Mouse (Mus musculus) skeletal muscle tissue, adult 2 months (tissue): ENCODE data around the gene Cep170b.
A peak's percentile ranks its signal among the peaks of the same experiment; 100 is the strongest.

Source experiments
- DNase-seq: peaks from one replicate; pipeline ENCODE4 v3.0.0-alpha.2; 2012; ENCODE audit warnings: low read depth, low spot score

Cep170b gene

DNA sequence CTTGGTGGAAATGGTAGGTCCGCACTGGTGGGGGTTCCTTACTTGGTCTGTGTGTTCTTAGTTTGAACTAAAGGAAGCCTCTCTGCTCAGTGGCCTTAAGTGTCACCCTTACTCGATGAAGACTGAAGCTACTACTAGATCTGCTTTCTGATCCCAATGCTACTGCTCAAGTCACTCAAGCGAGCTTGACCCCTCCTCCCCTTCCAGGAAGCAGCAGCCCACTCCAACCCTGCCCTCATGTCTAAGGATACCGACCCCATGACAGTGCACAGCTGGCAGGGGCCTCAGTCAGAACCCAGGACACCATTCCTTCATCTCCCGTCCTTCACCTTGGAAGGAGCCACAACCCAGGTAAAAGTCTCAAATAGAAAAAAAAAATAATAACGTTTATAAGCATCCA, at the start of gene Cep170b:
Gene Cep170b, plus strand, starts transcription at position 240 of the 400 bp plus-strand sequence.
- DNase-seq: no peak

DNA sequence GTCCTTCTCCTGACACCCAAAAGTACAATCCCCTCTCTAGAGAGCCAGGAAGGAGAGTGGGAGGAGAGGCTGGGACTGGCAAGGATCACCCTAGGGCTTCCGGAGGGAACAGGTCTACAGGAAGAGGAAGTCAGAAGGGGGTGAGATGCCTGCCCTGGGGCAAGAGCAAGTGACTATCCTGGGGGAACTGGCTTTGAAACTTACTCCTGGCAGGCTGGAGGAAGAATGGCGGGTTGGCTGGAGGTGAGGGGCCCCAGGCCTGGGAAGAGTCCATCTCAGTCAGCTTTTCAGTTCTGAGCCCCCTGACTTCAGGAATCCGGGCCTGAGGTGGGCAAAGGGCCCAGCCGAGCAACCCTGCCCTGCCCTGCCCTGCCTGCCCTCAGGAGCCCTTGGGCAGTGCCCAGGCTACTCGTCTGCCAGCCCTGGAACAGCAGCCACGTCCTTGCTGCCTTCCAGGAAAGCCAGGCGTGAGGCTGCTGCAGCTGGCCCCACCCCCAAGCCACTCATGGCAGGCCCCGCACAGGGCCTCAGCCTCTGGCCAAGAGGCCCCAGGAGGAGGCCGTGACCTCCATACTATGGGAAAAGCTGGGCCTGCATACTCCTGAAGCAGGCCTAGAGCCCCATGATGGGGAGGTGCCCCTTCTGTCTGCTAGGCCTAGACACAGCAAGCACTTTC, 49.4 kb upstream of the Cep170b start:
- DNase-seq: peak; percentile 81

DNA sequence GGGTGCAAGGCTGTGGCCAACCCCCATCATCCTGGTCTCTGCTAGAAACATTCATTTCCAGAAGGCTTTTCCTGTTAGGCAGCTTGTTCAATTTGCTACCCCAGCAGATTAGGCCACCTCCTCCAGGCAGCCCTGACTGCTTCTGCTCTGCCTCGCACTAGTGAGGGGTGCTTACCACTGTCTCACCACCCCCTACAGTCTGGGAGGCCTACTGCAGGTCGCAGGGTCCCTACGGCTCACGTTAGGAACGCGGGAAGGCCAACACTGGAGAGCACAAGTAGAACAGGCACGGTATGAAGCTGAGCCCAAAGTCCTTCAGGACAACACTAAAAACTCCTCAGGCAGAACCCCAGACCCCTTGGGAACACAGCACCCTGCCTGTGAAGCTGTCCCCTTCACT, 48.4 kb upstream of the Cep170b start:
- no peak for DNase-seq

DNA sequence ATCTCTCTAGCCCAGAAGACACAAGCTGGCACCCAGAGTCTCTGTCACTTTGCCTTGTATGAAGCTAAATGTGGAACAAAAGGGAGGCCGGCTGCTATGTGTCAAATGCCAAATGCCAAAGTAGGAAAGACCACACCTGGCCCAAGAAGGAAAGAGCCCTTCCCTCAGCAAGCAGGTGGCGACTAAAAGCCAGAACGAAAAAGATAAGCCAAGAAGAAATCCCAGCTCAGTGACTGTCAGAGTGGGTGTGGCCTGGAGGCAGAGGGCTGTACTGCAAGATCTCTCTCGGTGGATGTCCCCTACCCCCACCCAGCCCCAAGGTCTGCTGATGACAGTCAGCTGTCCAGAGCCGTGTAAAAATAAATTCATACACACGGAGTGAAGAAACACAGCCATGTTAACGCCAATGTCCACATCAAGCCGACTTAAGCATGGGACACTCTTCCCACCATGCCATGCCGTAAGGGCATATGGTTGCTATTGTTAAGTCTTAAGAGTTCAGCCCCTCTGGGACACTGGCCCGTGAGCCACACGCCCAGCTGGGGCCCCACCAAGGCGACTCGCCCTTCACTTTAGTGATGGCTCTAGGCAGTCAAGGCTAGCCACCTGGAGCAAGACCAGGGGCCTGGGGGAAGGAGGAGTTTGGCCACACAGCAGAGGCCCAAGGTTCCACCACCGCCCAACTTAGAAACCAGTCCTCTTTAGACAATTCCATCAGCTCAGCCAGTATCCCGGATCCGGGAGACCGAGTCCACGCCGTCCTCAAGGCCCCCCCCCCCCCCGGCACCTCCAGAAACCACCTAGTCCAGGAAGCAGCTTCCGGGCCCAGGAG, 47.3 kb upstream of the Cep170b start:
- peak; percentile 38 for DNase-seq

DNA sequence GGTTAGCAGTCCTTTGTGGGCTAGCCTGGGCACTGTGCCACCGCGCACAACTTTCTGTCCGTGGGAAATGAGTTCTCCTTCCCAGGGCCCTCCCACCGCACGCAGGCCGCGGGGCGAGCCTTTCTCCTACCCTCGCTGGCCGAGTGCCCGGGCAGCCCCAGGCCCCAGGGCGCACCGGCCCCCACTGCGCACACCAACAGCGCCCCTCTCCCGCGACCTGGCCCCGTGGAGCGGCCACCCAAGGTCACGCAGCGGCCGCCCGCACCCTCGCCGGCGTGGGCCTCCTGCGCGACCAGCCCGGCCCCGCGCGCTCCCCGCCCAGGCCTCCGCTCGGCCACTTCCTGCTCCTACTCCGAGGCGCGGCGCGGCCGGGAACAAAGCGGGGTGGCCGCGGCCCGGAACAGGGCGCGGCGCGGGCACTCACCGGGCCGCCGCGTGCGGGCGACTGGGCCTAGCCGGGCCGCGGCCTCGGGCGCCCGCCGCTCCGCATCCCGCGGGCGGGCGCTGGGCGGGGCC, 46.6 kb upstream of the Cep170b start:
- no peak for DNase-seq

DNA sequence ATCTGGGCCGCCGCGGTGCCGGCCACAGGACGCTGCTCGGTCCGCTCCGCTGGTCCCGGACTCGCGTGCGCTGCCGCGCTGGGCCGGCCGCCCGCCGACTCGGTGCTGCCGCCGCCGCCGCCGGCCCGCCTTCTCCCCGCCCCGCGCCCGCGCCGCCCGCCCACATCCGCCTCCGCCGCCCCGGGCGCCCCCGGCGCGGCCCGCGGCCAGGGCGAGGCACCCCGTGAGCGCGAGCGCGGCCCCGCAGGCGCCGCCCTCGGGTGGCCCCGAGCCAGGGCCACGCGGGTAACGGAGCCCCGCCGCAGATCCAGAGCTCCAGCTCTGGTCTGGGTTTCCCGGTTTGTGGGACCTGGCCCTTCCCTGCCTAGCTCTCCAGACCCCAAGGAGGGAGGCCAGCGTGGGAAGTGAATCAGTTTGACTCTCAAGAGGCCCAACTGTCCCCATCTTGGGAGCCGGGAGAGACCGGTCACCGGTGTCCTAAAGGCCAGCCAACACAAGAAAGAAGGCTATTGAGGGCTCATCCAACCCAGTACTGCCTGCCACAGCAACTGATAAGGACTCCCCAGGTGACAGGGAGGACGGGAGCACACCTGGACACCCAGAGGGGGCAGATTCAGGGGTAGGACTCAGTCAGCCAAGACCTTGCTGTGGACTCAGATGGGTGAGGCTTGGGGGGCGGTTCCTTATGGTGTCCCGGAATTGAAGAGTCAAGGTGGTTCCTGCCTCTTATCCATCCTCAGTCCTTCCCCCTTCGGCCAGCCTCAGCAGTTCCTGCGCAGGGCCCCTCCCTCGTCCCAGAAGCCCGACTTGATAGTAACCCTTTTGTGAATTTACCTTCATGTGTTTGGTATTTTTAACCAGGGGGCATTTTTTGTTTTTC, 45.9 kb upstream of the Cep170b start, which contains the start of gene Akt1:
Gene Akt1, minus strand, starts transcription at position 753 of the 880 bp plus-strand sequence.
- no peak for DNase-seq

DNA sequence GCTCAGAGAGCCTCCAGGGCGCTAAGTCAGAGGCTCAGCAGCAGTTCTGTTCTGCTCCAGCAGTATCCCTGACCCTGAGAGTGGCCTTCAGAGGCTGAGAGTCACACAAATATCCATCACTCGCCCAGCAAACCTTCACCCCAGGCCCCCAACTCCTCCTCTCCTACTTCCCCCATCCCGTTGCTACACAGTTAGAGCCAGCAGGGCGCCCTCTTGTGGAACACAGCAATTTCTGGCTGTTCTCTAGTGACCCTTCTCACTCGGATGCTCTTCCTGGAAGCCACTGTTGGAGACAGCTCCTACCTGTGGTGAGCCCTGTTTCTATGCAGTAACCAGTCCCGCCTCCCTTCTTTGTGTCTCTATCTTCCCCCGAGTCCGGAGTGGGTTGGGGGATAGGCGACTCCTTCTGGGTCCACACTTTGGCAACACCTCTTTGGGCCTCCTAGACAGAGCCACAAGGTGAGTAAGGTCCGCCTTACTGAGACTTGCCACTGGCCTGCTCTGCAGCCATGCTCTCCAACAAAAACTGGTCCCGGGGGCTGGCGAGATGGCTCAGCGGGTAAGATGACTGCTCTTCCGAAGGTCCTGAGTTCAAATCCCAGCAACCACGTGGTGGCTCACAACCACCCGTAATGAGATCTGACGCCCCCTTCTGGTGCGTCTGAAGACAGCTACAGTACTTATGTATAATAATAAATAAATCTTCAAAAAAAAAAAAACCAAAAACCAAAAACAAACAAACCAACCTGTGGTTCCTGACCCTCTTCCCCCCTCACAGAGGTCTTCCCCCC, 44.8 kb upstream of the Cep170b start:
- peak; percentile 59 for DNase-seq

DNA sequence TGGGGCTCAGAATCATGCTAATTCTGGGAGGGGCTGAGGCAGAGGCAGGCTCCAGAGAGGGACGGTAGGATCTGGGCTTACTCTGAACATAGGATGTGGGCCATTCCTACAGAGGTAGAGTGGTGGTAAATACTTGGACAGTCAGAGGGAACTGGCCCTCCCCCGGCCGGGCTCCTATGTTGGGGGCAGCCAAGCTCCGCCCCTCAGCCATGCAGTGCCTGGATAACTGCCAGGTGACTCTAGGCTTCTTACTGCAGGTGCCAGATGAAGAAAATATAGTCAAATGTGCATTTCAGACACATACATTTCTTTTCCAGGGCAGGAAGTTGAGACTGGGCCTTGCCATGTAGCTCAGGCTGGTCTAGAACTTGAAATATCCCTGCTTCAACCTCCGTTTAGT, 43.2 kb upstream of the Cep170b start:
- no peak for DNase-seq

DNA sequence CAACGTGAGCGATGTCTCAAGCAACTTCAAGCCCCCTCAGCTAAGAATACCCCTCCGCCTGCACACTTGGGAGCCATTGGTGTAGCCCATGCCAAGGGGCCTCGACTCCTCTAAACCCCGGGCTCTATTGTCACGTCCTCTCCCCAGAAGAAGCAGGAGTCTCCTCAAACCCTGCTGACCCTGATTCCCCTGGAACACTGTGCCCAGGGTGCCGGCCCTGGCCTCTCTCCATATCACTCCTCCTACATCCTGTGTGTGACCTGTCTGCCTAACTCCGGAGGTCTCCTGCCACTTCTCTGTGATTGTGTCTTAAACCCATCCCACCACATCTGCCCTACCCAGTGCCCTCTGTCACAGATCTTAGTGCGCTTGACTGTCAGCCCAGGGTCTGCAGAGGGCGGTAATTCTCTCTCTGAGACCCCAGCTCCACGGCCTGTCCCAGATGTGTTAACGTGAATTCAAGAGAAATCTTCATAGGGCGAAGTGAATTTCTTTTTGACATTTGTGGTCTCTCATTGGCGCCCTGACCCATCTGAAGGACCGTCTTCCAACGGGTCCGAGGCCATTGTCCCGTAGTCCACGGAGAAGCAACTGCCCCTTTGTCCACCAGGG, 42.2 kb upstream of the Cep170b start:
- DNase-seq: no peak

DNA sequence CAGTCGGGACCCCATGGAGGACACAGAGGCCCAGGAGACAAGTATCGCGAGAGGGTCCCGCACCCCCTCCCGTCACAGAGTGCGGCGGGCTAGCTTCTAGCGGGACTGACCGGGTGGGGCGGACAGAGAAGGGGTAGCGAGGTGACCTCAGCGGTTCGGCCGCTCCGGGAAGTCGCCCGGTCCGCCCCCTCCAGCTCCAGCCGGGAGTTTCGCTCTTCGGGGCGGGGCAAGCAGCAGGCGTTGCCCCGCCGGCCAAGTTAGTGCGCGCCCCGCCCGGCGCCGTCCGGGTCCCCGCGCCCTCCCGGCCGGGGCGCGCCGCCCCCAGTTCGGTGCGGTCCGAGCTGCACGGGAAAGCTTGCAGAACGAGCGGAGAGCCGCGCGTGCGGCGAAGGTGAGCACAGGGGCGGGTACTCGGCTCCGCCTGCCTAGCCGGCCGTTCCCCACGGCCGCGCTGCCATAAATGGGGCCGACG, 41.7 kb upstream of the Cep170b start, which contains the start of gene Zbtb42:
Gene Zbtb42, plus strand, starts transcription at position 274 of the 472 bp plus-strand sequence.
- no peak for DNase-seq

DNA sequence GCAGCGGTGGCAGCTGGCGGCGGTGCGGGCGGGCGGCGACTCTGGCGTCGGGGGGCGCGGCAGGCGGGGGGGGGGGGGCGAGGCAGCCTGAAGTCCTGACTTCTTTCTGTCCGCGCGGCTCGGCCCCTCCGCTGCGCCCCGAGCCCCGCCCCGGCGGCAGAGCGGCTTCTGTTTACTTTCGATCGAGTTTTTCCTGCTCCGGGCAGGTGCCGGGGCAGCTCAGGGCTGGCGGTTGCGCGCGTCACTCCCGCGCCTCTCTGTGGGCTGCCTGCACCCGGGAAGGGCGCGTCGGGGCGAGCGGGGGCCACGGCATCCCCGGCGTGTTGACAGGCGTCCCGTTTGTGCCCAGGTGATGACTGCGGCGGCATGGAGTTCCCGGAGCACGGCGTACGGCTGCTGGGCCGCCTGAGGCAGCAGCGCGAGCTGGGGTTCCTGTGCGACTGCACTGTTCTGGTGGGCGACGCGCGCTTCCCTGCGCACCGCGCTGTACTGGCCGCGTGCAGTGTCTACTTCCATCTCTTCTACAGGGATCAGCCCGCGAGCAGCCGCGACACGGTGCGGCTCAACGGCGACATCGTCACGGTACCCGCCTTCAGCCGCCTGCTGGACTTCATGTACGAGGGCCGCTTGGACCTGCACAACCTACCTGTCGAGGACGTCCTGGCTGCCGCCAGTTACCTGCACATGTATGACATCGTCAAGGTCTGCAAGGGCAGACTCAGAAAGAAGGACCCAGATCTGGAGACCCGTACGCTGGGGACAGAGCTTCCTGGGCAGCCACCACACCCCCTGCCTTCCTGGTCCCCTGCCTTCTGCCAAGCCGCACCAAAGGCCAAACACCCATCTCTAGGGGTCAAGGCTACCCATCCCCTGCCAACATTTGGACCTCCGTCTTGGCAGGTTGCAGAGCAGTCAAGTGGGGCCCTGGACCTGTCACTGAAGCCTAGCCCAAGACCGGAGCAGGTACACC, 40.9 kb upstream of the Cep170b start:
- no peak for DNase-seq

DNA sequence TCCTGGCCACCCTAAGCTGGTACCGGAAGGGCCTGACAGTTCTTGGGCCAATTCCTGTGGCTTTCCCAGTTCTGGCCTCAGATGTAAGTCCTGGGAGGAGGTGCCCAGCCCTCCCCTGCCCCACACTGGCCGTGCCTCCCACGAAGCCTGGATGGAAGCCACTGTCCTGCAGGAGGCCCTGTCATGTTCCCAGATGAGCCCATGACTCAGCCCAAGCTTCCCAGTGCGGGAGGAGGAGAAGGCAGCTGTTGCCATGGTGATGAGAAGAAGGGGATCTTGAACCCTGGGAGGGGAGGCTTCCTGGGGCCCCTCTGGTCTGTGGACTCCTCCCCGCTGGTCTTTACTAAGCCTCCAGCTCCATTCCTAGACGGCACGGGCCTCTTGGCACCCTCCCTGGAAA, 36.9 kb upstream of the Cep170b start:
- no peak for DNase-seq

DNA sequence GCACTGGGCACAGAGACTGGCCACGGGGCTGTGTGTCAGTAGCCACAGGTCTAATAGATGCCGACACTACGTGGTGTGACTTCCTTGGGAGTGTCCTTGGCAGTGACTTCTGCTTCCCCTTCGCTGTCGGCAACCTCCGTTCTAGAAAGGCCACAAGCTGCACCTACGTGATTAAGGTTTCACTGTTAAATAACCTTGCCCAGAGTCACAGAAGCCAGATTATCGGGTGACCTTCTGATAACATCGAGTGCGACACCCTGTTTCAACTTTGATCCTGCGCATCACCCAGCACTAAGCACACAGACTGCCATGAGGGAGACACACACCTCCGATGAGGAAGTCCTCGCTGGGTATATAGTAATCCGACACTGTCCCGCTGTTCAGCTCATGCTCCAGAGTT, 31.8 kb upstream of the Cep170b start:
- DNase-seq: no peak

DNA sequence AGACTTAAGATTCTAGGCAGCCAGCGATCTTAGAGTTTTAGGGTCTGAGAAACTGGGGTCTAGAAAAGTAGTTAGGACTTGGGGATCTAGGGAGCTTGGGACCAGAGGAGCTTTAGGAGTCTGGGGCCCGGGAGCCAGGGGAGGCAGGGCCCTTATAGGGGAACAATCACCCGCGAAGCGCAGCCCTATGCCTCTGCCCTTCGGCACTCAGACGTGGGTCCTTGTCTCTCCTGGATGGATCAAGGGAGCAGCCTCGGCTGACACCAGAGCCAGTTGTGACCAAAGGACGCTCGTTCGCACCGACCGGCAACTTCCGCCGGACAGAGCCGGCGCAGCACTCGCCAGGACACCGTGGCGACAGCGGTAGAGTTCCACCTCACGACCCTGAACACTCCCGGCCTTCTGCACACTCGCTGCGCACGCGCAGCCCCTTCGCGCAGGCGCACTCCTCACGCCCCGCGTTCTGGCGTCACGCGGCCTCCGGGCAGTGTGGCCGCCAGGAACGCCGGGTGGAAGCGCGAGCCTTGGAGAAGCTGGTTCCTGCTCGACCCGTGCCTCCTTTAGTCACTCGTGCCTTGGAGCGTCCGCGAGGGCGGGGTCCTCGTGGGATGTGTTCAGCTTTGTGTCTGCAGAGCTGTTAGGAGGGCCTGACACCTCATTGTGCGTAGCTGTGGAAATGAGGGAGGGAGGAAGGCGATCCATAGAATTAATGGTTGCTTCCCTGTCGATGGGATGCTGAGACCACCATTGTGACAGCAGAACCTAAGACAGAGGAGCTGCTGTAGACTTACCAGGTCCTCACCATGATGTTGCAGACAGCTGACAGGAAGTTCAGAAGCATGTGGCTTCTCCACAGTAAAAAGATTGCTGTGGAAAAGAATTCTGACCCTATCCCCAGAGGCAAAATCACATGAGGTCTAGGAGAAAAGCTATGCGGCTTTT, 26.8 kb upstream of the Cep170b start:
- DNase-seq: peak; percentile 97

DNA sequence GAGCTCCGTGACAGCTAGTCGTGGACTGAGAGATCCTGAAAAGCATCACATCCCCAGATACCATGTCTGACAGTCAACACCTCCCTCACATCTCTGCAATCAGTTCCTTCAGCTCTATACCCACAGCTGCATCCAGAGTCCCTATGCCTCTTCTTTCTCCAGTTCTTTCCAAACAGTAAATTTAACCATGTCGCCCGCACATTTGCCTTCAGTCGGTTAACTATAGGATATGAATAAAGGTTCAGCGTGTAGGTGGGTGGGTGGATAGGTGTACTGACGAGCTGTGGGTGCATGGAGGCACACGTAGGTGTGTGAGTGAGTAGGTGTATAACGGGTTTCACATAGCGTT, 26.2 kb upstream of the Cep170b start:
- no peak for DNase-seq

DNA sequence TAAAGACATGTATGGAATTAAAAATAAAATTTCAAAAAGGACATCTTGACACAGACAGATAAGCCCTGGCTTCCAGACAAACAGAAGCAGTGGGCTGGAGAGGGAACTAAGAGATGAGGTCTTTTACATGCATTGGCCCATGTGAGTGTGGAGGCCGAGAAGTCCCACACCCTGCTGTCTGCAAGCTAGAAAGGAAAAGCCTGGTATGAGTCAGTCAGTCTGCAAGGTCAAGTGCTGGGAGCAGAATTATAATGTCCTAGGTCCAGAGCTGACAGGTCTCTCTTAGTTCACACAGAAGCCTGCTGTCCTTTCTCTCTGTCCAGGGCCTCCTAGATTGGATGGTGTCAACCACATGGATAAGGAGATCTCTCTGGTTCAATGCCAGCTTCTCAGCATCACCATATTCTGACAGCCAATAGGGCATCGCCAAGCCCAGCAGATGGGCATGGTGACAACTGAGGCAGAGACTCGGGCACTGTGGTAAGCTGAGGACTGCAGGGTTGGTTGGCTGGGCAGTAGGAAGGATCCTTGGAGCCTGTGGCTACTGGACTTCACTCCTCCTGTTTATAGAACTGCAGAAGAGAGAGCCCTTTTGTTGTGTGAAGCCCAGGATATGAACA, 23.3 kb upstream of the Cep170b start:
- no peak for DNase-seq

DNA sequence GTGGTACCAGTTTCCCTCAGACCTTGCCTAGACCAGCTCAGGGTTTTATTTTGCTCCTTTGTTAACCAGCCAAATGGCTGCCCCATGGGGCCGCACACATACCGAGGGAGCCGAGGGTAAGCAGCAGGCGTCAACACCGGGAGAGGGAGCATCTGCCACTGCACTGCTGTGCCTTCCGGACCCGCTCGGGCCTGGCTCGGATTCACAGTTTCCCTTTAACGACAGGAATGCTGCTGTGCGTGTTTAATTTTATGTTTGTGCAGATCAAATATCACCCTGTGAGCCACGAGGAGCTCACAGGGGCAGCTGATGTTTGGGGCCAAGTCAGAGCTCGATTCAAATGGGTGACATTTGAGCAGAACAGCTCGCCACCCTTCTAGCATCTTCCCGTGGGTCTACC, 19.7 kb upstream of the Cep170b start:
- peak; percentile 80 for DNase-seq
